Mouse (Mus musculus) granulocyte monocyte progenitor cell, adult 5-6 weeks (primary cell): Measurements from ENCODE around the gene Tacc2. TPM values are rescaled to one million over a fixed set of nuclear protein-coding genes. Genes with fewer than 3 reads are reported as not detected.
"Not testable (repeated sequence)": the region's sequence is repeated elsewhere in the genome, so short reads cannot be mapped to it uniquely, and the experiment has no call there.

ENCODE experiments used
- ATAC-seq: replicated peaks from 2 replicates; pipeline ENCODE4 v1.8.0; 2016; ENCODE audit warnings: mild to moderate bottlenecking, moderate TSS enrichment, inconsistent platforms; ENCODE audit not compliant: poor library complexity, severe bottlenecking
- total RNA-seq, 2 experiments: library from RNA; stranded (forward) in 1 of 2; stranded (reverse) in 1 of 2; fragments of 200-712, 200-1000 nt in 1 of 2; fragments of >200 nt in 1 of 2; fragmentation: Nextera tagmentation in 1 of 2; gene quantifications; 2 replicates each; pipeline ENCODE4 v1.2.3; 2014 to 2017

The Tacc2 gene
- total RNA-seq, 2 experiments from 2014 or later = 3.7 to 10.9 TPM

DNA sequence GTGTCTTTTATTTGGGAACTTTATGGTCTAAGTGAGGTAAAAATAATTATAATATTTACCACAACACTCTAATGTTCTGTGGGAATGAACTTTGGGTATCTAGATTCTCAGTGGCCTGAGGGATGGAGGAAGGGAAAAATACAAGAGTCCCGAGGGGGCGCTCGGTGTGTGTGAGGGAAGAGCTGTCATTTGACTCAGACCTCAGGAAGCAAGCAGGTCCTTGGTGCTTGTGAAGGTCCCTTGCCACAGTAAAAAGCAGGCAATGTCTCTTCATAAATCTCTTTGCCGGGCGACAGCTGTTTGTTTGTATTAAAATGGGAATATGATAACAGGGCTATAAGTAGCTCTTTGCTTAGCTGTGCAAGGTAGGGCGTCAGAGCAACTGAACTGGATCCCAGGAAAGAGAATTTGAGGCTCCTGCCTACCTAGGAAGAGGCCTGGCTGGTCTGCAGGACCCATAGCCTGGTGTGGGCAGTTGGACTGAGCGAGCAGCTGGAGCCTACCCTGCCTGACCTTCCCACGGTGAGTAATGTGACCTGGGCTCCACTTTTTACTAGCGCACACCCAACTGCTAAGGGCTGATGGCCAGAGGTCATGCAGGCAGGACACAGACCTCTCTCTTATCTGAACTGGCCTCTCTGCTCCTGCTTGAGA is 8.3 kb upstream of the Tacc2 start:
- ATAC-seq = no peak

- no peak for ATAC-seq
Measured at GRCm38 (mm10) chr7:130570472-130570871, 6.8 kb upstream of the Tacc2 start.

- no peak for ATAC-seq
Measured at GRCm38 (mm10) chr7:130572821-130573220, 4.4 kb upstream of the Tacc2 start, which contains the start of gene Nsmce4a. TSS of gene Nsmce4a (minus strand) at chr7:130573118.

DNA sequence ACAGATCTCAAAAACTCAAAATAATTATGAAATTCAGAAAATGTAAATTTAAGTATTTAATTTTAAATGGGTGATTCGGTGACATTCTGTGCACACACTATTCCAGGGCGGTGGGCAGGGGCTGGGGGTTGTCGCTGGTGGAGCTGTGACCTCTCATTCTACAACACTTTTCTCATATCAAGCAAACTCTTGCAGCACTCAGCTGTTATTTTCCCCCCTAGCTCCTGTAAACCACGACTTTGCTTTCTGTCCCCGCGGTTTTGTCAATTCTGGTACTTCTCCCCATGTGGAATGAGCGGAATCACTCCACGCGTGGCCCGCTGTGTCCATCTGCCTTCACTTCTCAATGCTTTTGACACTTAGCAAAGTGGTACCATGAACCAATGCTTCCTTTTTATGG is 3.5 kb upstream of the Tacc2 start:
- ATAC-seq = no peak

GRCm38 (mm10) chr7:130574211-130574991 is 2.8 kb upstream of the Tacc2 start:
- no peak for ATAC-seq

GRCm38 (mm10) chr7:130576981-130577380 is 257 bp upstream of the Tacc2 start:
- peak; percentile 67 for ATAC-seq

GRCm38 (mm10) chr7:130578066-130578465 is 828 bp downstream of the Tacc2 start:
- no peak for ATAC-seq

DNA sequence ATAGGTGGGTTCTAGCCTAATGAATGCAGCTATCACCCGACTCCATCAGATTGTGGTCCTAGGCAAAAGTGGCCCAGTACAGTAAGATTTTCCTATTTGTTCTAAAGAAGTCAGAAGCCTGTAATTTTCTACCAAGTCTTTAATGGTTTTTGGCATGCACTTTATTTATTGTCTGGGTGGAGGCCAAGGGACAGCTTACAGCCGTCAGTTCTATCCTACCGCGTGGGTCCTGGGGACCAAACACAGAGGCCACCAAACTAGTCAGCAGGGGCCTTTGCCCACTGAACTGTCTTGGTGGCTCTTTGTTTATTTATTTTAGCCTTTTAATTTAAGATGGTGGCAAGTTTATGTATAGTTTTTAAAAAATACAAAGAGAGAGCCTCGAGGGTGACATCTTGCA is 1.4 kb downstream of the Tacc2 start:
- ATAC-seq = no peak

GRCm38 (mm10) chr7:130586521-130587072 is 9.4 kb downstream of the Tacc2 start:
- no peak for ATAC-seq

DNA sequence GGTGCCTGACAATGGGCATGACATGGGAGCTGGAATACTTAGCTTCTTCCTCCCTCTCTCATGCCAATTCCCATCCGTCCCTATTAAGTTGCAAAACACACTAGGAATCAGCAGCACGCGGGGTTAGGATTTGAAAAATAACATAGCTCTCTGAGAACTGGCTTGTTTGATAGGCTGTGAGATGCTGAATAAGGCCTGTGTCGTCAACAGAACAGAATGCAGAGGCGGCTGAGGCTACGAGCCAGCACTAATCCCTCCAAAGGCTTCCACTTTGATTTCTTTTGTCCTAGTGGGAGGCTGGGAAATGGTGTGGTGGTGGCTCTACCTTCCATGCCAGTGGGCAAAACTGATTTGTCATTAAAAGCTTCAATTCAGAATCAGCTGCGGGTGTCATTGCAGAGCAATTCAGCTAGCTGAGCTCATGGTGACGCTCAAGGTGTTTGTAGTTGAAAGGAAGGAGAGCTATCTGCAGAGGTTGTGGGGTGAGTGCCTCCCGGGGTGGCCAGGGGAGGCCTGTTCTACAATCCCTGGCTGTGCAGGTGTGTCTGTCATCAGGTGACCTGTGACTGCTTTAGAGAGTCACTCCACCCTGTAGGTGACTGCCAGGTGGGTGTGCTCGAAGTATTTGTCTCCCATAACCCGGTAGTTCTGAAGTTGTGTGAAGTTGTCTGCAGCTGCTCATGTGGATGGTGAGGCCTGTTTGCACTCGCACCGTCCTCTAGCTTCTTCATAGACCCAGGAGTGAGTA is 13.0 kb downstream of the Tacc2 start:
- ATAC-seq = 0 out of 2 replicates have a peak, but pooled peaks have one; percentile 1

DNA sequence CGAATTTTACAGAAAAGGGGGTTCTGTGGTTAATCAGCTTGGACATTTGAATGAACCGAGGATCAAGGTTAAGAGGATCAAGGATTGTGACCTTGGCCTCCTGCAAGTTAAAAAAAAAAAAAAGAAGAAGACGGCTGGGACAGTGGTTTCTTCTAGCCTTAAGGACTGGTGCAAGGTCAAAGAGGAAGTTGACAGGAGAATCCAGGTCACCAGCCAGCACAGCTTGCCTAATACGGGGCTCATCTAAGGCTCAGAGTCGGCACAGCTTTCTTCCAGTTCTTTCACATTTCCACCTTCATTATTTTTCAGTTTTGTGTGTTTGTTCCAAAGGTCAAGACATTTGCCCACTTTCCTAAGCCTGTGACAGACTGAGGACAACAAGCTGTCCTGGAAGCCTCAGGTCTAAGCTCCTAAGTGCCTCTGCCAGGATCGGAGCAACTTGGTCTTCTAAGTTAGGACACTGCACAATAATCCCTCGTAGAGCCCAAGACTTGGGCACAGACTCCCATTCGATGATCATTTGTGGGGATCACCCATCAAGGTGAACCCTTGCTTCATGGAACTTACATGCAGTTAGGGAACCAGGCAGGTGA is 13.7 kb downstream of the Tacc2 start:
- peak; percentile 78 for ATAC-seq

DNA sequence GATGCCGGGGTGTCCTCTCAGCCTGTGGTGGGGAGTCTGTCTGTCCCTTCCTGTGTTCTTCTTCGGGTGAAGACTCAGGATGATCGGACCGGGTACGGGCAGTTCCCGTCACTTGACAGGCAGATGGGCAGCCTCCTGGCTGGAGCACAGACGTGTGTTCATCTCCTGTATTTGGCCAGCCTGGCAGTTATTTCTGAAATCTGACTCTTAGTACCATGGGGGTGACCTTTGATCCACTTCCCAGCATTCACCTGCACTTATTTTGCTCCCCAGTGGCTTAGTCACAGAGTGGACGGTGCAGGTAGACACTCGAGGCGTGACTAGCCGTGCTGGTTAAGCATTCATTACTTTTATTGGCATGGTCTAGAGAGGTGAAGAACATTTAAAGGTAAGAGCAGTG is 15.7 kb downstream of the Tacc2 start:
- not testable (repeated sequence) for ATAC-seq

- not testable (repeated sequence) for ATAC-seq
Measured at GRCm38 (mm10) chr7:130593375-130594239, 16.4 kb downstream of the Tacc2 start.

- ATAC-seq = not testable (repeated sequence)
Measured at GRCm38 (mm10) chr7:130596079-130596855, 19.0 kb downstream of the Tacc2 start.

- ATAC-seq = no peak
Measured at GRCm38 (mm10) chr7:130597546-130597945, 20.3 kb downstream of the Tacc2 start.

- no peak for ATAC-seq
Measured at GRCm38 (mm10) chr7:130600074-130600473, 22.8 kb downstream of the Tacc2 start.

DNA sequence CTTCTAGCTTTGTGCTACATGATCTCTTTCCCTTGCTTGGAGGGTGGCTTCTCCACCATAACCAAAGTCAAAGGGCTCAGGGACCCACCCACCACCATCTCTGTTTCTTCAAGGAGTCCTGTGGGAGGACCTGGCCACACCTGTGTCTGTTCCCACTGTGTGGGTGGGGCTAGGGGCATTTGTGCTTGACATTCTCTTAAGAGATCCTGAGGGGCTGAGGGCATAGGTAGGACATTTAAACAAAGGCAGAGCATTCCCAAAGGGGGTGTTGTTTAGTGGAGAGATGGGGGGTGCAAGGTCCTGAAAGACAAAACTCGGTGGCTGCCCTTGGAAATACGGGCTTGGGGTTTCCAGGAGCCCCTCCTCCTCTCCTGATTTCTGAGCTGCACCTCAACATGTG is 23.3 kb downstream of the Tacc2 start:
- ATAC-seq = no peak

DNA sequence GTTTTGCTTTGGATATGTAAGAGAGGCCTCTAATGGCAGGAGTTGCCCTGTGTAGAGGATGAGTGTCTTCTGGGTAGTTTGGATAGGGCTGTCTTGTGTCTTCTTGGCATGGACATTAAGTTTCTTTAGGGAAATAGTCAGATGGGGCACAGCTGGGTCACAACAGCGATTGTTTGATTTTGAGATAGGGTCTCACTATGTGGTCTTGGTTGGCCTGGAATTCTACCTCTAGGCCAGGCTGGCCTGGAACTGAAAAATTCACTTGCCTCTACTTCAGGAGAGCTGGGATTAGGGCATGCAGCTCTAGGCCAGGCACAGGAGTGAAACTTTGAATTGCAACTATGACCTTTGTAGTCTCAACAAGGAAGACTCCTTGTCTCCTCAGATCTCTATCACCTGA is 25.6 kb downstream of the Tacc2 start:
- no peak for ATAC-seq

- ATAC-seq = no peak
Measured at GRCm38 (mm10) chr7:130603556-130603955, 26.3 kb downstream of the Tacc2 start.
